Comparison of ENCODE assay signal across 9 mouse cellular contexts in genomic region chr9:15627785-15628287, GRCm38 (mm10). TPM values are rescaled to one million over a fixed set of nuclear protein-coding genes. Genes with fewer than 3 reads are reported as not detected.
DNase-seq lines count a peak whose midpoint lies in the region; ATAC-seq and TF ChIP-seq lines count a peak whose summit lies in the region.
"Had no signal": no experiment of that assay in that cellular context is flagged by ENCODE, and none has a peak within 500 bp of the region (broad histone marks: within the 10 kb centered on the region; RNA-seq: fewer than 3 reads in every experiment).

Gene Deup1 (minus strand): TSS chr9:15627933.

- no peak for TF ChIP-seq POLR2A in cortical plate, adult 2 months (IDR thresholded peaks at IDR 0.05; ENCODE audit: extremely low read depth, insufficient read depth, low read length)

- peak within 1 kb of the TSS; percentile 79 for H3K4me2 ChIP-seq in heart, embryonic 13.5 days
- H3K4me2 ChIP-seq in kidney, embryonic 15.5 days, result peak within 1 kb of the TSS; percentile 78
- peak within 1 kb of the TSS; percentile 50 for H3K4me2 ChIP-seq in liver, embryonic 12.5 days
- H3K4me2 ChIP-seq in neural tube, embryonic 11.5 days (ENCODE audit: low read depth), result peak within 1 kb of the TSS; percentile 56

- TF ChIP-seq CTCF in cortical plate, adult 2 months (IDR thresholded peaks at IDR 0.05; ENCODE audit: extremely low read depth, insufficient read depth, low read length), result no peak

- H3K4me3 ChIP-seq in cortical plate, adult 2 months (ENCODE audit: insufficient read depth, low read length), result 0 out of 2 replicates have a peak within 1 kb of the TSS, but pooled peaks have one; percentile 3
- H3K4me3 ChIP-seq in heart, embryonic 13.5 days, result peak within 1 kb of the TSS; percentile 46
- H3K4me3 ChIP-seq in kidney, embryonic 15.5 days (replicated peaks), result peak within 1 kb of the TSS; percentile 37
- H3K4me3 ChIP-seq in liver, embryonic 12.5 days, result peak within 1 kb of the TSS; percentile 16; the same call in 1 of the 2 replicates
- H3K4me3 ChIP-seq in neural tube, embryonic 11.5 days (ENCODE audit: low read depth, low read length), result peak within 1 kb of the TSS; percentile 14
- H3K4me3 ChIP-seq: erythroblast, embryonic 14.5 days had no signal

- no peaks in the 10 kb centered on the region for H3K36me3 ChIP-seq in heart, embryonic 13.5 days
- H3K36me3 ChIP-seq in kidney, embryonic 15.5 days, result no peaks in the 10 kb centered on the region
- no peaks in the 10 kb centered on the region for H3K36me3 ChIP-seq in liver, embryonic 12.5 days
- no peaks in the 10 kb centered on the region for H3K36me3 ChIP-seq in neural tube, embryonic 11.5 days (ENCODE audit: control insufficient read depth, insufficient read depth, low read length)

- ATAC-seq in heart, embryonic 13.5 days (ENCODE audit: extremely low read depth, insufficient number of reproducible peaks, low FRiP score, low TSS enrichment), result no peak
- ATAC-seq in kidney, embryonic 15.5 days (replicated peaks; ENCODE audit: low FRiP score), result peak; percentile 94
- peak; percentile 51 for ATAC-seq in liver, embryonic 12.5 days
- ATAC-seq in neural tube, embryonic 11.5 days (ENCODE audit: insufficient read depth, low FRiP score, low TSS enrichment), result peak; percentile 89
- ATAC-seq in megakaryocyte, adult 5-6 weeks (ENCODE audit: poor library complexity, severe bottlenecking), result no peak

- 3% methylated on average over 28 of the region's 28 CpGs for WGBS in heart, embryonic 13.5 days
- 1% methylated on average over 26 of the region's 28 CpGs for WGBS in kidney, embryonic 15.5 days
- 3% methylated on average over 23 of the region's 28 CpGs for WGBS in liver, embryonic 12.5 days (ENCODE audit: insufficient replicate concordance)
- under 1% methylated on average over 28 of the region's 28 CpGs for WGBS in neural tube, embryonic 11.5 days

- no peaks in the 10 kb centered on the region; the same call in 1 of the 2 replicates for H3K9me3 ChIP-seq in heart, embryonic 13.5 days
- H3K9me3 ChIP-seq in kidney, embryonic 15.5 days (replicated peaks), result no peaks in the 10 kb centered on the region
- no peaks in the 10 kb centered on the region for H3K9me3 ChIP-seq in liver, embryonic 12.5 days (replicated peaks)
- no peaks in the 10 kb centered on the region for H3K9me3 ChIP-seq in neural tube, embryonic 11.5 days (ENCODE audit: control insufficient read depth, low read length)

- peaks cover 9% of the 10 kb centered on the region; the same call in 1 of the 2 replicates for H3K27me3 ChIP-seq in heart, embryonic 13.5 days (replicated peaks)
- 0 out of 2 replicates have a peak, but pooled peaks cover 6% of the 10 kb centered on the region for H3K27me3 ChIP-seq in kidney, embryonic 15.5 days
- H3K27me3 ChIP-seq in liver, embryonic 12.5 days (replicated peaks), result peaks cover 16% of the 10 kb centered on the region
- H3K27me3 ChIP-seq in neural tube, embryonic 11.5 days (ENCODE audit: control insufficient read depth, insufficient read depth, low read length), result no peaks in the 10 kb centered on the region

- H3K4me1 ChIP-seq in cortical plate, adult 2 months (ENCODE audit: control insufficient read depth, insufficient read depth, low read length), result no peaks in the 10 kb centered on the region
- peaks cover 8% of the 10 kb centered on the region for H3K4me1 ChIP-seq in heart, embryonic 13.5 days
- H3K4me1 ChIP-seq in kidney, embryonic 15.5 days, result peaks cover 8% of the 10 kb centered on the region
- H3K4me1 ChIP-seq in liver, embryonic 12.5 days, result no peaks in the 10 kb centered on the region
- 0 out of 2 replicates have a peak, but pooled peaks cover 8% of the 10 kb centered on the region for H3K4me1 ChIP-seq in neural tube, embryonic 11.5 days (ENCODE audit: control insufficient read depth, insufficient read depth, low read length)

- no peak within 1 kb of the TSS for H3K27ac ChIP-seq in cortical plate, adult 2 months (ENCODE audit: insufficient read depth, low read length)
- H3K27ac ChIP-seq in heart, embryonic 13.5 days (replicated peaks), result no peak within 1 kb of the TSS
- H3K27ac ChIP-seq in kidney, embryonic 15.5 days, result no peak within 1 kb of the TSS
- H3K27ac ChIP-seq in liver, embryonic 12.5 days, result no peak within 1 kb of the TSS
- H3K27ac ChIP-seq in neural tube, embryonic 11.5 days (ENCODE audit: low read depth, low read length), result no peak within 1 kb of the TSS

- peak; percentile 51 to 73 for DNase-seq in cerebellum, postnatal 10 days
- no peak for DNase-seq in cerebellum, adult 9-11 months
- peak; percentile 66 for DNase-seq in neural tube, embryonic 11.5 days (ENCODE audit: low spot score)

- H3K9ac ChIP-seq in heart, embryonic 13.5 days, result peak within 1 kb of the TSS; percentile 64
- H3K9ac ChIP-seq in kidney, embryonic 15.5 days, result no peak within 1 kb of the TSS
- H3K9ac ChIP-seq in liver, embryonic 12.5 days, result no peak within 1 kb of the TSS
- H3K9ac ChIP-seq in neural tube, embryonic 11.5 days (ENCODE audit: low read length), result peak within 1 kb of the TSS; percentile 48; the same call in 1 of the 2 replicates

RNA-seq across cellular contexts. Expression of gene Deup1, which starts in this region (rescaled TPM):
- 0.08 and 0.13 TPM in 2 replicates for polyA plus RNA-seq in cortical plate, adult 2 months (2012; rRNA removed)
- 0.13 and 0.15 TPM in 2 replicates for polyA plus RNA-seq in heart, embryonic 13.5 days (2015; fragmentation: Nextera tagmentation; extraction: Ambion mirVana)
- 0.64 and 0.68 TPM in 2 replicates for polyA plus RNA-seq in kidney, embryonic 15.5 days (2015; fragmentation: Nextera tagmentation; extraction: Ambion mirVana)
- polyA plus RNA-seq in liver, embryonic 12.5 days (2016; fragmentation: Nextera tagmentation; extraction: Ambion mirVana), result not detected in 2 replicates
- 0.08 and 0.85 TPM in 2 replicates for polyA plus RNA-seq in neural tube, embryonic 11.5 days (2014; fragmentation: Nextera tagmentation; extraction: Ambion mirVana)
- not detected in 2 replicates for total RNA-seq in megakaryocyte, adult 5-6 weeks (2015)
- total RNA-seq in megakaryocyte, adult 5-6 weeks (2017), result not detected in 2 replicates

Comparison
In these comparisons a context has a peak if more than half of its experiments do, and no peak if none do; other contexts are left out.
1. Peak in ATAC-seq, H3K4me3 ChIP-seq and H3K4me2 ChIP-seq in kidney, embryonic 15.5 days; RNA of the gene not detected or under 1 TPM.
2. Peak in ATAC-seq, H3K4me3 ChIP-seq and H3K4me2 ChIP-seq in liver, embryonic 12.5 days; RNA of the gene not detected or under 1 TPM.
3. Peak in DNase-seq, ATAC-seq, H3K4me3 ChIP-seq, H3K9ac ChIP-seq and H3K4me2 ChIP-seq in neural tube, embryonic 11.5 days; RNA of the gene not detected or under 1 TPM.